Comparison of ENCODE assay signal across 7 mouse cellular contexts in genomic region chr7:80889021-80889511, GRCm38 (mm10). TPM values are rescaled to one million over a fixed set of nuclear protein-coding genes. Genes with fewer than 3 reads are reported as not detected.
DNase-seq lines count a peak whose midpoint lies in the region; ATAC-seq and TF ChIP-seq lines count a peak whose summit lies in the region.

No protein-coding gene starts in this region.

- no peak overlapping the region for H3K9ac ChIP-seq in CH12.LX (ENCODE audit: insufficient read depth, low read depth)
- no peak overlapping the region for H3K9ac ChIP-seq in forebrain, embryonic 15.5 days (replicated peaks)
- 0 out of 2 replicates have a peak overlapping the region, but pooled peaks have one; percentile 15 for H3K9ac ChIP-seq in hindbrain, embryonic 12.5 days
- no peak overlapping the region for H3K9ac ChIP-seq in midbrain, embryonic 14.5 days (replicated peaks; ENCODE audit: low read length)

- TF ChIP-seq RAD21 in CH12.LX (IDR thresholded peaks at IDR 0.05; ENCODE audit: low read depth, low read length), result no peak

- H3K36me3 ChIP-seq in CH12.LX (replicated peaks in 1 of 2; ENCODE audit: control insufficient read depth in 1 of 2, insufficient read depth in 1 of 2, low read length in 1 of 2), result peaks cover 50 to 61% of the 10 kb centered on the region in 2 experiments
- peaks cover 31% of the 10 kb centered on the region for H3K36me3 ChIP-seq in forebrain, embryonic 15.5 days
- H3K36me3 ChIP-seq in hindbrain, embryonic 12.5 days, result peaks cover 37% of the 10 kb centered on the region
- peaks cover 35% of the 10 kb centered on the region for H3K36me3 ChIP-seq in midbrain, embryonic 14.5 days (ENCODE audit: control insufficient read depth, insufficient read depth, low read length)

- TF ChIP-seq CTCF in CH12.LX (conservative IDR thresholded peaks at IDR 0.05 in 1 of 2, IDR thresholded peaks at IDR 0.05 in 1 of 2; ENCODE audit: low read depth in 2 of 2, low read length in 2 of 2), result no peak

- H3K4me2 ChIP-seq in CH12.LX (ENCODE audit: insufficient read depth, low read depth, poor library complexity, severe bottlenecking), result no peak overlapping the region
- no peak overlapping the region; the same call in 1 of the 2 replicates for H3K4me2 ChIP-seq in forebrain, embryonic 15.5 days (replicated peaks)
- no peak overlapping the region for H3K4me2 ChIP-seq in hindbrain, embryonic 12.5 days (replicated peaks)
- no peak overlapping the region for H3K4me2 ChIP-seq in midbrain, embryonic 14.5 days (ENCODE audit: low read length)

- DNase-seq in CH12.LX (ENCODE audit: extremely low read depth) (peak; percentile 40), ZHBTc4 (ENCODE audit: low read depth, low spot score) (peak; percentile 97)
- peak; percentile 45 to 53 for DNase-seq in layer of hippocampus, postnatal 36 days
- DNase-seq in midbrain, embryonic 14.5 days, result peak; percentile 78
- DNase-seq in thymus, postnatal 10 days (ENCODE audit: low spot score in 2 of 2), result peak; percentile 50 to 53

- no peak overlapping the region for H3K27ac ChIP-seq in CH12.LX (ENCODE audit: insufficient read depth, low read depth)
- peak overlapping the region; percentile 80 for H3K27ac ChIP-seq in forebrain, embryonic 15.5 days (replicated peaks)
- peak overlapping the region; percentile 84 for H3K27ac ChIP-seq in hindbrain, embryonic 12.5 days
- peak overlapping the region; percentile 27 for H3K27ac ChIP-seq in midbrain, embryonic 14.5 days (replicated peaks; ENCODE audit: low read depth, low read length)

- dilution Hi-C loops in CH12.LX (cut with MboI; ENCODE audit: extremely low pct_ligation_motif_present, extremely low pct_unique_long_range_greater_than_20kb, low sequenced_read_pairs), result no loop called here

- 36% methylated on average over 9 of the region's 9 CpGs for WGBS in forebrain, embryonic 15.5 days
- WGBS in hindbrain, embryonic 12.5 days, result 35% methylated on average over 9 of the region's 9 CpGs
- WGBS in midbrain, embryonic 14.5 days, result 41% methylated on average over 9 of the region's 9 CpGs

- H3K27me3 ChIP-seq in CH12.LX (replicated peaks), result no peaks in the 10 kb centered on the region
- no peaks in the 10 kb centered on the region for H3K27me3 ChIP-seq in forebrain, embryonic 15.5 days
- no peaks in the 10 kb centered on the region for H3K27me3 ChIP-seq in hindbrain, embryonic 12.5 days
- no peaks in the 10 kb centered on the region for H3K27me3 ChIP-seq in midbrain, embryonic 14.5 days (ENCODE audit: control insufficient read depth, insufficient read depth, low read length)

- peak; percentile 82 for ATAC-seq in forebrain, embryonic 15.5 days (replicated peaks)
- peak; percentile 84 for ATAC-seq in hindbrain, embryonic 12.5 days (ENCODE audit: low FRiP score)
- peak; percentile 79; the same call in 1 of the 2 replicates for ATAC-seq in midbrain, embryonic 14.5 days (ENCODE audit: low FRiP score, low TSS enrichment)

- H3K4me3 ChIP-seq in CH12.LX (replicated peaks in 1 of 3; ENCODE audit: low read depth in 2 of 3, low read length in 2 of 3, poor library complexity in 1 of 3), result no peak overlapping the region
- no peak overlapping the region for H3K4me3 ChIP-seq in forebrain, embryonic 15.5 days
- H3K4me3 ChIP-seq in hindbrain, embryonic 12.5 days, result no peak overlapping the region
- H3K4me3 ChIP-seq in midbrain, embryonic 14.5 days (replicated peaks; ENCODE audit: low read depth, low read length), result no peak overlapping the region

- TF ChIP-seq POLR2A in CH12.LX (IDR thresholded peaks at IDR 0.05; ENCODE audit: low read depth, low read length), result no peak; the same call in 1 of the 2 replicates

- H3K9me3 ChIP-seq in CH12.LX (replicated peaks; ENCODE audit: low read length), result no peaks in the 10 kb centered on the region
- no peaks in the 10 kb centered on the region for H3K9me3 ChIP-seq in forebrain, embryonic 15.5 days
- no peaks in the 10 kb centered on the region for H3K9me3 ChIP-seq in hindbrain, embryonic 12.5 days (replicated peaks)
- H3K9me3 ChIP-seq in midbrain, embryonic 14.5 days (ENCODE audit: control insufficient read depth, low read length), result no peaks in the 10 kb centered on the region

- in situ Hi-C loops in CH12.LX (cut with MboI; ENCODE audit: low pct_ligation_motif_present, low pct_unique_long_range_greater_than_20kb, low sequenced_read_pairs), result loop anchor here (10.0 to 25.0 kb wide), 2 partner anchors 266 to 423 kb away; no protein-coding TSS in a partner anchor

- peaks cover 0 to 13% of the 10 kb centered on the region in 2 experiments; a peak in 3 of 4 replicates for H3K4me1 ChIP-seq in CH12.LX (ENCODE audit: control insufficient read depth in 1 of 2, insufficient read depth in 2 of 2)
- peaks cover 9% of the 10 kb centered on the region for H3K4me1 ChIP-seq in forebrain, embryonic 15.5 days
- peaks cover 15% of the 10 kb centered on the region for H3K4me1 ChIP-seq in hindbrain, embryonic 12.5 days
- peaks cover 5% of the 10 kb centered on the region; the same call in 1 of the 2 replicates for H3K4me1 ChIP-seq in midbrain, embryonic 14.5 days (ENCODE audit: control insufficient read depth, insufficient read depth, low read length)

- TF ChIP-seq EP300 in CH12.LX (IDR thresholded peaks at IDR 0.05; ENCODE audit: low read length), result no peak

- H3K79me2 ChIP-seq in CH12.LX (replicated peaks; ENCODE audit: control insufficient read depth, extremely low read depth, insufficient read depth, poor library complexity, severe bottlenecking), result no peaks in the 10 kb centered on the region

TF ChIP-seq in CH12.LX, 34 proteins besides CTCF, POLR2A, EP300 and RAD21:
- TF ChIP-seq RCOR1 (conservative IDR thresholded peaks at IDR 0.05; ENCODE audit: low read depth, low read length) (no peak), JUN (IDR thresholded peaks at IDR 0.05; ENCODE audit: insufficient read depth, low read depth, low read length) (no peak)

RNA-seq across cellular contexts. Expression of gene Wdr73, which starts 12.0 kb away (rescaled TPM):
- total RNA-seq in CH12.LX (2012; rRNA removed), result 42.4 and 48.9 TPM in 2 replicates
- total RNA-seq in CH12.LX (2014; rRNA removed), result 55.7 and 64.2 TPM in 2 replicates
- 44.6 and 48.1 TPM in 2 replicates for polyA plus RNA-seq in CH12.LX (2012; ENCODE audit: insufficient read length, low read depth)
- polyA plus RNA-seq in forebrain, embryonic 15.5 days (2015; fragmentation: Nextera tagmentation; extraction: Ambion mirVana), result 43.2 and 43.9 TPM in 2 replicates
- 37.2 and 40.5 TPM in 2 replicates for polyA plus RNA-seq in hindbrain, embryonic 12.5 days (2016; fragmentation: Nextera tagmentation; extraction: Ambion mirVana)
- 10 to 100 TPM; 24.5 to 28.7 TPM for total RNA-seq in layer of hippocampus, postnatal 36 days (2021)
- polyA plus RNA-seq in midbrain, embryonic 14.5 days (2014; fragmentation: Nextera tagmentation; extraction: Ambion mirVana), result 32.8 and 36.1 TPM in 2 replicates

RNA-seq across cellular contexts. Expression of gene Nmb, which starts 15.8 kb away (rescaled TPM):
- 0.47 and 0.67 TPM in 2 replicates for total RNA-seq in CH12.LX (2012; rRNA removed)
- 0.66 TPM in 1 of 2 replicates, not detected in the other for total RNA-seq in CH12.LX (2014; rRNA removed)
- polyA plus RNA-seq in CH12.LX (2012; ENCODE audit: insufficient read length, low read depth), result 0.47 and 1.1 TPM in 2 replicates
- 7.1 TPM in 2 replicates for polyA plus RNA-seq in forebrain, embryonic 15.5 days (2015; fragmentation: Nextera tagmentation; extraction: Ambion mirVana)
- 5.7 and 7.8 TPM in 2 replicates for polyA plus RNA-seq in hindbrain, embryonic 12.5 days (2016; fragmentation: Nextera tagmentation; extraction: Ambion mirVana)
- total RNA-seq in layer of hippocampus, postnatal 36 days (2021), result 10 to 100 TPM in 1 of 2 experiments, 1 to 10 TPM in 1; 9.9 to 11.0 TPM
- 8.5 and 9.0 TPM in 2 replicates for polyA plus RNA-seq in midbrain, embryonic 14.5 days (2014; fragmentation: Nextera tagmentation; extraction: Ambion mirVana)

RNA-seq across cellular contexts. Expression of gene Zscan2, which starts 28.3 kb away (rescaled TPM):
- total RNA-seq in CH12.LX (2012; rRNA removed), result 2.3 and 3.7 TPM in 2 replicates
- total RNA-seq in CH12.LX (2014; rRNA removed), result 0.82 and 1.3 TPM in 2 replicates
- polyA plus RNA-seq in CH12.LX (2012; ENCODE audit: insufficient read length, low read depth), result 1.7 TPM in 2 replicates
- 4.6 and 5.9 TPM in 2 replicates for polyA plus RNA-seq in forebrain, embryonic 15.5 days (2015; fragmentation: Nextera tagmentation; extraction: Ambion mirVana)
- polyA plus RNA-seq in hindbrain, embryonic 12.5 days (2016; fragmentation: Nextera tagmentation; extraction: Ambion mirVana), result 4.6 and 5.9 TPM in 2 replicates
- total RNA-seq in layer of hippocampus, postnatal 36 days (2021), result 10 to 100 TPM; 12.9 to 13.2 TPM
- polyA plus RNA-seq in midbrain, embryonic 14.5 days (2014; fragmentation: Nextera tagmentation; extraction: Ambion mirVana), result 5.8 and 7.1 TPM in 2 replicates

RNA-seq across cellular contexts. Expression of gene Sec11a, which starts 58.5 kb away (rescaled TPM):
- 93.5 and 105 TPM in 2 replicates for total RNA-seq in CH12.LX (2012; rRNA removed)
- 141 and 143 TPM in 2 replicates for total RNA-seq in CH12.LX (2014; rRNA removed)
- polyA plus RNA-seq in CH12.LX (2012; ENCODE audit: insufficient read length, low read depth), result 126 and 142 TPM in 2 replicates
- polyA plus RNA-seq in forebrain, embryonic 15.5 days (2015; fragmentation: Nextera tagmentation; extraction: Ambion mirVana), result 149 and 157 TPM in 2 replicates
- 175 and 183 TPM in 2 replicates for polyA plus RNA-seq in hindbrain, embryonic 12.5 days (2016; fragmentation: Nextera tagmentation; extraction: Ambion mirVana)
- total RNA-seq in layer of hippocampus, postnatal 36 days (2021), result 10 to 100 TPM; 52.5 to 59.6 TPM
- 140 and 147 TPM in 2 replicates for polyA plus RNA-seq in midbrain, embryonic 14.5 days (2014; fragmentation: Nextera tagmentation; extraction: Ambion mirVana)

Comparison
In these comparisons a context has a peak if more than half of its experiments do, and no peak if none do; other contexts are left out.
1. DNase-seq: peak in every context shown above with its lines; median percentile 97 in ZHBTc4; 78 in midbrain, embryonic 14.5 days; 52 in thymus, postnatal 10 days; 49 in layer of hippocampus, postnatal 36 days; 40 in CH12.LX.